Mouse (Mus musculus) heart, postnatal 0 days (tissue): Measurements from ENCODE around the gene Macc1. TPM values are rescaled to one million over a fixed set of nuclear protein-coding genes. Genes with fewer than 3 reads are reported as not detected.

Source experiments
- ATAC-seq: fragments of 200-750 bp; cut with Nextera tagmentation; 2 replicates; pipeline ENCODE4 v1.8.0; 2017; ENCODE audit warnings: low read depth, moderate number of reproducible peaks, moderate library complexity; ENCODE audit not compliant: insufficient read depth
- DNase-seq: peaks from one replicate; pipeline ENCODE4 v3.0.0-alpha.2; 2016; ENCODE audit warnings: low spot score
- H3K27ac ChIP-seq: fragments of 300-500 bp; sonication (generic); 2 replicates; pipeline ENCODE4 v1.5.1; 2014; ENCODE audit warnings: low read depth, mild to moderate bottlenecking
- H3K27me3 ChIP-seq: fragments of 300-500 bp; sonication (generic); 2 replicates; pipeline ENCODE4 v1.6.1; 2014; ENCODE audit warnings: low read length, mixed read lengths; ENCODE audit not compliant: control insufficient read depth, insufficient read depth
- H3K36me3 ChIP-seq: fragments of 300-500 bp; sonication (generic); replicated peaks from 2 replicates; pipeline ENCODE4 v1.6.1; 2014; ENCODE audit warnings: low read length, mixed read lengths; ENCODE audit not compliant: control insufficient read depth, insufficient read depth
- H3K4me1 ChIP-seq: fragments of 300-500 bp; sonication (generic); 2 replicates; pipeline ENCODE4 v1.6.1; 2014; ENCODE audit warnings: antibody characterized with exemption; ENCODE audit not compliant: control insufficient read depth, insufficient read depth
- H3K4me2 ChIP-seq: fragments of 300-500 bp; sonication (generic); 2 replicates; pipeline ENCODE4 v1.6.1; 2014; ENCODE audit warnings: low read depth, mild to moderate bottlenecking, low read length, moderate library complexity
- H3K4me3 ChIP-seq: fragments of 300-500 bp; sonication (generic); 2 replicates; pipeline ENCODE4 v1.5.1; 2014; ENCODE audit warnings: low read depth, low read length
- H3K9ac ChIP-seq: fragments of 300-500 bp; sonication (generic); replicated peaks from 2 replicates; pipeline ENCODE4 v1.6.1; 2014; ENCODE audit warnings: low read depth, low read length, mixed read lengths
- H3K9me3 ChIP-seq: fragments of 300-500 bp; sonication (generic); replicated peaks from 2 replicates; pipeline ENCODE4 v1.6.1; 2016; ENCODE audit warnings: low read length; ENCODE audit not compliant: control insufficient read depth
- CTCF ChIP-seq: IDR thresholded peaks from 2 replicates; pipeline ENCODE4 v1.5.1; 2016; ENCODE audit warnings: antibody characterized with exemption, control low read depth, low read depth
- EP300 ChIP-seq: IDR thresholded peaks from 2 replicates; pipeline ENCODE4 v1.6.1; 2016; ENCODE audit warnings: antibody characterized with exemption, low read depth
- WGBS: fragments of 180-500 bp; shearing (Covaris S2); extraction: QIAGEN DNeasy Blood & Tissue Kit; methylation state at CpG from one replicate; pipeline ENCODE4 v1.1.7; 2014; 5-methylcytosine and 5-hydroxymethylcytosine counted together
- polyA plus RNA-seq: library from polyadenylated mRNA; unstranded; fragments of >200 nt; fragmentation: Nextera tagmentation; extraction: Ambion mirVana; gene quantifications from 2 replicates; pipeline ENCODE4 v1.2.1, GENCODE M21; 2015
- total RNA-seq: library from RNA; depleted of rRNA; stranded (reverse); fragments of >200 nt; gene quantifications from 2 replicates; pipeline ENCODE4 v1.2.3, GENCODE M21; 2014; ENCODE audit warnings: low replicate concordance

Gene Macc1
- total and polyA plus RNA-seq, 2 experiments from 2014 or later: not detected

DNA sequence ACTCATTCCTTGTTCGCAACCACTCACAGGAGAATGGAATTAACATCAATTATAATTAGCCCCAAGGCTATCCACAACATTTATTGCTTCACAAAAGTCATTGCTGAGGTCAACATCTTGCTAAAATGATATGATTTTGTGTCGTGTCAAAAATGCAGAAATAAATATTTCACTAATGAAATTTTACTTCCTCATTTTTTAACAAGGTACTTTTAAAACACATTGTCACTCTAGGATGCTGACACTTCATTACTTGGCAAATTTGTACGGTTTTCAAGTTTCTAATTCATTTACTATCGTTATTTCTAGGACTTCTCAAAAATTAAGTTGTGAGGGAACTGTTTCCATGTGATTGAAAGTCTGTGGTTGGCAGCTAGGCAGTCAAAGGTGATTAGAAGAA, 55.8 kb downstream of the Macc1 start:
- ATAC-seq: no peak
- TF ChIP-seq CTCF: no peak
- no peak for TF ChIP-seq EP300
- Histone ChIP-seq H3K4me2 (no peak overlapping the region), H3K9me3 (no peaks in the 10 kb centered on the region), H3K4me1 (no peaks in the 10 kb centered on the region), H3K9ac (no peak overlapping the region), H3K27ac (no peak overlapping the region), H3K36me3 (no peaks in the 10 kb centered on the region), H3K27me3 (no peaks in the 10 kb centered on the region), H3K4me3 (no peak overlapping the region)
- DNase-seq: no peak
- whole genome bisulfite sequencing: 53% methylated on average over 4 of the region's 4 CpGs

DNA sequence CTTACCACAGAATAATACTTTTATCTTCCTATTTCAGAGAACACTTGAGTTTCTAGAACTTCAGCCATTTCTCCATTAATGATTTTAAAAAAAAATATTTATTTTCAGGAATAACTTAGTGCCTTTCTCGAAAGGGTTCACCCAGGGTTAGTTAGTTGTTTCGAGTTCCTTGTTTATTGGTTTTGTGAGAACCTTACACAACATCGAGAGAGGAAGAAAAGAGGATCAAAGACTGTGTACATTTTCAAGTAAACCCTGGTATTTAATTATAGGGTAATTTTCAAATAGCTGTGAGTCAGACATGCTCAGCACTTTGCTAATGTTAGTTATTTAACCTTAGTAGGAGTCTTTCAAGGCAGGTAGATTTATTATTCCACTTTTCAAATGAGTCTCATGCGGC, 58.3 kb downstream of the Macc1 start:
- H3K4me1 ChIP-seq: no peaks in the 10 kb centered on the region
- ATAC-seq: no peak
- no peak overlapping the region for H3K4me3 ChIP-seq
- H3K9me3 ChIP-seq: no peaks in the 10 kb centered on the region
- no peaks in the 10 kb centered on the region for H3K27me3 ChIP-seq
- WGBS: 70% methylated on average over 4 of the region's 4 CpGs
- H3K27ac ChIP-seq: no peak overlapping the region
- H3K9ac ChIP-seq: no peak overlapping the region
- no peak overlapping the region for H3K4me2 ChIP-seq
- TF ChIP-seq EP300 (no peak), CTCF (no peak)
- DNase-seq: no peak
- H3K36me3 ChIP-seq: no peaks in the 10 kb centered on the region

DNA sequence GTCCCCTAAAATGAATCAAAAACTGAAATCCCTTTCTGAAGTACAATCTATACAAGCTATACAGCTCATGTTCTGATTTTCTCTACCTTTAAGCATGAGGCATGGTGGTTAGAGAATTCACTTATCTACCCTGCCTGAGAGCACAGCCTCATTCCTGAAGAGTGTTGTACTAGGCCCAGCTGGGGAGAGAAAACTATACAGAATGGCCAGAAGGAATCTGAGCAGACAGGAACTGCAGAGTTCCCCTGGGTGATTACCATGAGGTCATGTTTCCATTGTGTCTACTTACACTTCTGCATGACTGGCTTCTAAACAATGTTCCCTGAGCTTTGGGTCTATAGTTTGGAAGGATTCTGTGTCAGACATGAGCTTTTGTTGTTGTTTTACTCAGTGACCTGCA, 62.8 kb downstream of the Macc1 start:
- H3K4me2 ChIP-seq: no peak overlapping the region
- no peaks in the 10 kb centered on the region for H3K4me1 ChIP-seq
- TF ChIP-seq CTCF: no peak
- TF ChIP-seq EP300: no peak
- ATAC-seq (peak; percentile 58; the same call in 1 of the 2 replicates), DNase-seq (no peak)
- no peaks in the 10 kb centered on the region for H3K27me3 ChIP-seq
- H3K9ac ChIP-seq: no peak overlapping the region
- no peak overlapping the region for H3K4me3 ChIP-seq
- no peaks in the 10 kb centered on the region for H3K9me3 ChIP-seq
- no peak overlapping the region for H3K27ac ChIP-seq
- H3K36me3 ChIP-seq: no peaks in the 10 kb centered on the region

DNA sequence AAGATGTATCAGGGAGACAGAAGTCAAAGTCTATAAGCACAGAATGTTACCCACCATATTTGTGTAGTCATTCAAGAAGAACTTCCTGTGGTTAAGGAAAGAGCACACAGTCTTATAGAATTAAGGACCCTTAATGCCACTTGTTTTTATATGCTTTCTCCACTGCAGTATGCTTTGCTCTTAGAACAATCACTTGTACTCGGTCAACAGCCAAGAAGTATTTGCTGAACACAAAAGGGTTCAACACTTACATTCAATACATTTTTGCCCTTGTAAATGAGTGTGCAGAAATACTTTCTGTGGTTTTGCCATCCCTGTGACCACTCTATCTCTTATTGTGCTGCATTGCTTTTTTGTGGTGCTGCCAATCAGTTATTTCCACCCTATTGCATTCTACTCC, 67.8 kb downstream of the Macc1 start:
- TF ChIP-seq EP300 (no peak), CTCF (no peak)
- ATAC-seq (no peak), DNase-seq (no peak)
- no peak overlapping the region for H3K9ac ChIP-seq
- H3K4me3 ChIP-seq: no peak overlapping the region
- no peaks in the 10 kb centered on the region for H3K9me3 ChIP-seq
- no peaks in the 10 kb centered on the region for H3K36me3 ChIP-seq
- 79% methylated on average over 1 of the region's 1 CpGs for WGBS
- no peak overlapping the region for H3K27ac ChIP-seq
- no peaks in the 10 kb centered on the region for H3K27me3 ChIP-seq
- no peak overlapping the region for H3K4me2 ChIP-seq
- H3K4me1 ChIP-seq: 0 out of 2 replicates have a peak, but pooled peaks cover 4% of the 10 kb centered on the region

DNA sequence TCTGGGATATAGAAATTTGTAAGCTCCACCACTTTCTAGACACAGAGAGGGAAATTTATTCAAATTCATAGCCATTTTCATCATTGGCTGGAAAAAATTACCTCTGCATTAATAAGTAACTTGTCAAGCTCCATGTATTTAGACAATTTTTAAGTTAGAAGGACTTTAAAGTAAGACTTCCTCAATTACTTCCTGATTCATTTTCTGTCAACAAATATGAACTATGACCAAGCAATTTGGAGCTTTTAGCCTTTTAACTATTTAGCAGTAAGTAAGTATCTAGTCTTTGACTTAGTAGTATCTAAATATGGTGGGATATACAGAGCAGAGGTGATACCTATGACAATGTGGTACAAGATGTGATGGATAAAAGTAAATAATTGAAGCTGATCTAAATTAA, 72.2 kb downstream of the Macc1 start:
- H3K27me3 ChIP-seq: no peaks in the 10 kb centered on the region
- ATAC-seq (no peak), DNase-seq (no peak)
- H3K27ac ChIP-seq: no peak overlapping the region
- no peaks in the 10 kb centered on the region for H3K36me3 ChIP-seq
- H3K4me2 ChIP-seq: no peak overlapping the region
- TF ChIP-seq CTCF (no peak), EP300 (no peak)
- H3K9me3 ChIP-seq: no peaks in the 10 kb centered on the region
- no peak overlapping the region for H3K4me3 ChIP-seq
- no peak overlapping the region for H3K9ac ChIP-seq
- 0 out of 2 replicates have a peak, but pooled peaks cover 4% of the 10 kb centered on the region for H3K4me1 ChIP-seq

DNA sequence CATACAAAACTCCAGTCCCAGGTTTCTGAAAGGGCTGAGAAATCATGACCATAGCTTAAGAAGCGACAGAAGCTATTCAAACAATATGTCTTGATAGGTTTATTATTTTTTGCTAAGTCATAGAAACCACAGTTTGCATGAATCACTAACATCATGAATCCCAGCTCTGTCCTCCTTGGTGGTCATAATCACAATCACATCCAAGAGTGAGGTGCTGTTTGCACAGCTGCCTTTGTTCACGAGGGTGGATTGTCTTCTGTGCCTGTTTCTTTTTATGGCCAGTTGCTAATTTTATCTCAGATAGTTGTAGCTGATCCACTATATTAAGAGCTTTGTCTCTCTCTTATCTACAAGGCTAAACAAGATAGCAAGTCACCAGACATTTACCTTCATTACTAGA, 72.6 kb downstream of the Macc1 start:
- ATAC-seq (no peak), DNase-seq (no peak)
- Histone ChIP-seq H3K27me3 (no peaks in the 10 kb centered on the region), H3K9me3 (no peaks in the 10 kb centered on the region), H3K4me1 (0 out of 2 replicates have a peak, but pooled peaks cover 4% of the 10 kb centered on the region), H3K4me3 (no peak overlapping the region), H3K36me3 (no peaks in the 10 kb centered on the region), H3K9ac (no peak overlapping the region), H3K27ac (no peak overlapping the region), H3K4me2 (no peak overlapping the region)
- 51% methylated on average over 2 of the region's 2 CpGs for WGBS
- no peak for TF ChIP-seq EP300
